ENCODE assay signal across 20 mouse cellular contexts in genomic region chr9:57951993-57952392, GRCm38 (mm10). TPM values are rescaled to one million over a fixed set of nuclear protein-coding genes. Genes with fewer than 3 reads are reported as not detected.
A peak's percentile ranks its signal among the peaks of the same experiment; 100 is the strongest.
DNase-seq lines count a peak whose midpoint lies in the region; ATAC-seq and TF ChIP-seq lines count a peak whose summit lies in the region.
"Had no signal": no experiment of that assay in that cellular context is flagged by ENCODE, and none has a peak within 500 bp of the region (broad histone marks: within the 10 kb centered on the region; RNA-seq: fewer than 3 reads in every experiment).

No protein-coding gene starts in this region.

- H3K9ac ChIP-seq in forebrain, embryonic 13.5 days = 0 out of 2 replicates have a peak overlapping the region, but pooled peaks have one; percentile 9
- H3K9ac ChIP-seq in forebrain, embryonic 14.5 days (ENCODE audit: low read length) = no peak overlapping the region
- H3K9ac ChIP-seq in hindbrain, embryonic 16.5 days (ENCODE audit: low read depth, low read length) = peak overlapping the region; percentile 27; the same call in 1 of the 2 replicates
- no peak overlapping the region for H3K9ac ChIP-seq in hindbrain, embryonic 13.5 days
- peak overlapping the region; percentile 89 for H3K9ac ChIP-seq in CH12.LX (ENCODE audit: insufficient read depth, low read depth)
- H3K9ac ChIP-seq in embryonic facial prominence, embryonic 13.5 days = peak overlapping the region; percentile 44; the same call in 1 of the 2 replicates
- H3K9ac ChIP-seq: hindbrain, embryonic 15.5 days had no signal

- peaks cover 30% of the 10 kb centered on the region for H3K4me1 ChIP-seq in forebrain, embryonic 13.5 days
- peaks cover 22% of the 10 kb centered on the region for H3K4me1 ChIP-seq in forebrain, embryonic 14.5 days (ENCODE audit: control insufficient read depth, insufficient read depth, low read length)
- peaks cover 25% of the 10 kb centered on the region for H3K4me1 ChIP-seq in hindbrain, embryonic 16.5 days (ENCODE audit: control insufficient read depth, insufficient read depth, low read depth, low read length)
- H3K4me1 ChIP-seq in hindbrain, embryonic 13.5 days (replicated peaks) = peaks cover 55% of the 10 kb centered on the region
- H3K4me1 ChIP-seq in CH12.LX (ENCODE audit: control insufficient read depth in 1 of 2, insufficient read depth in 2 of 2) = peaks cover 46 to 85% of the 10 kb centered on the region in 2 experiments
- H3K4me1 ChIP-seq in embryonic facial prominence, embryonic 13.5 days = peaks cover 45% of the 10 kb centered on the region

- 72% methylated on average over 6 of the region's 6 CpGs for WGBS in forebrain, embryonic 13.5 days
- 75% methylated on average over 6 of the region's 6 CpGs for WGBS in forebrain, embryonic 14.5 days
- 65% methylated on average over 6 of the region's 6 CpGs for WGBS in hindbrain, embryonic 16.5 days
- 60% methylated on average over 6 of the region's 6 CpGs for WGBS in hindbrain, embryonic 13.5 days
- 34% methylated on average over 6 of the region's 6 CpGs for WGBS in embryonic facial prominence, embryonic 13.5 days

- in situ Hi-C loops in CH12.LX (cut with MboI; ENCODE audit: low pct_ligation_motif_present, low pct_unique_long_range_greater_than_20kb, low sequenced_read_pairs) = no loop called here

- no peak for TF ChIP-seq CTCF in CH12.LX (conservative IDR thresholded peaks at IDR 0.05 in 1 of 2, IDR thresholded peaks at IDR 0.05 in 1 of 2; ENCODE audit: low read depth in 2 of 2, low read length in 2 of 2)

- no peak for TF ChIP-seq RAD21 in CH12.LX (IDR thresholded peaks at IDR 0.05; ENCODE audit: low read depth, low read length)

- no peak overlapping the region for H3K4me3 ChIP-seq in forebrain, embryonic 13.5 days
- no peak overlapping the region for H3K4me3 ChIP-seq in forebrain, embryonic 14.5 days (ENCODE audit: low read depth, low read length)
- H3K4me3 ChIP-seq in hindbrain, embryonic 16.5 days (ENCODE audit: low read length) = no peak overlapping the region
- H3K4me3 ChIP-seq in hindbrain, embryonic 13.5 days = no peak overlapping the region
- peak overlapping the region; percentile 52 to 64 (median 60) for H3K4me3 ChIP-seq in CH12.LX (replicated peaks in 1 of 3; ENCODE audit: low read depth in 2 of 3, low read length in 2 of 3, poor library complexity in 1 of 3)
- H3K4me3 ChIP-seq in embryonic facial prominence, embryonic 13.5 days = no peak overlapping the region
- H3K4me3 ChIP-seq: forebrain, embryonic 10.5 days; hindbrain, embryonic 15.5 days had no signal

- no peak overlapping the region for H3K27ac ChIP-seq in forebrain, embryonic 13.5 days
- no peak overlapping the region for H3K27ac ChIP-seq in forebrain, embryonic 14.5 days (ENCODE audit: low read depth, low read length)
- H3K27ac ChIP-seq in hindbrain, embryonic 16.5 days (ENCODE audit: low read depth, low read length) = no peak overlapping the region
- H3K27ac ChIP-seq in hindbrain, embryonic 13.5 days = no peak overlapping the region
- H3K27ac ChIP-seq in CH12.LX (ENCODE audit: insufficient read depth, low read depth) = peak overlapping the region; percentile 96
- H3K27ac ChIP-seq in embryonic facial prominence, embryonic 13.5 days = no peak overlapping the region
- H3K27ac ChIP-seq: forebrain, embryonic 10.5 days; hindbrain, embryonic 15.5 days had no signal

- no peak overlapping the region for H3K4me2 ChIP-seq in forebrain, embryonic 13.5 days
- H3K4me2 ChIP-seq in forebrain, embryonic 14.5 days (ENCODE audit: low read length) = no peak overlapping the region
- H3K4me2 ChIP-seq in hindbrain, embryonic 16.5 days (ENCODE audit: low read length) = no peak overlapping the region
- no peak overlapping the region for H3K4me2 ChIP-seq in hindbrain, embryonic 13.5 days
- peak overlapping the region; percentile 95 for H3K4me2 ChIP-seq in CH12.LX (ENCODE audit: insufficient read depth, low read depth, poor library complexity, severe bottlenecking)
- H3K4me2 ChIP-seq in embryonic facial prominence, embryonic 13.5 days = no peak overlapping the region
- H3K4me2 ChIP-seq: hindbrain, embryonic 15.5 days had no signal

- no peaks in the 10 kb centered on the region for H3K27me3 ChIP-seq in forebrain, embryonic 13.5 days
- no peaks in the 10 kb centered on the region for H3K27me3 ChIP-seq in forebrain, embryonic 14.5 days (replicated peaks; ENCODE audit: control insufficient read depth, insufficient read depth, low read length)
- no peaks in the 10 kb centered on the region for H3K27me3 ChIP-seq in hindbrain, embryonic 16.5 days (replicated peaks; ENCODE audit: control insufficient read depth, insufficient read depth, low read length)
- H3K27me3 ChIP-seq in hindbrain, embryonic 13.5 days = no peaks in the 10 kb centered on the region
- H3K27me3 ChIP-seq in CH12.LX (replicated peaks) = no peaks in the 10 kb centered on the region
- H3K27me3 ChIP-seq in embryonic facial prominence, embryonic 13.5 days = peaks cover 27% of the 10 kb centered on the region
- H3K27me3 ChIP-seq: hindbrain, embryonic 15.5 days; Patski had no signal

- dilution Hi-C loops in CH12.LX (cut with MboI; ENCODE audit: extremely low pct_ligation_motif_present, extremely low pct_unique_long_range_greater_than_20kb, low sequenced_read_pairs) = no loop called here

- DNase-seq in forebrain, embryonic 14.5 days (ENCODE audit: low spot score) = no peak
- DNase-seq in CH12.LX (ENCODE audit: extremely low read depth) = no peak
- DNase-seq: B cell, adult 2 months; cerebellum, adult 11-12 months; kidney, adult 2 months; kidney, postnatal 36 days; lung, adult 18-20 months; retina, postnatal 1 day; thymus, adult 2 months had no signal

- no peak; the same call in 1 of the 2 replicates for TF ChIP-seq POLR2A in CH12.LX (IDR thresholded peaks at IDR 0.05; ENCODE audit: low read depth, low read length)

- no peak for TF ChIP-seq EP300 in CH12.LX (IDR thresholded peaks at IDR 0.05; ENCODE audit: low read length)

- H3K9me3 ChIP-seq in forebrain, embryonic 13.5 days (replicated peaks) = no peaks in the 10 kb centered on the region
- H3K9me3 ChIP-seq in forebrain, embryonic 14.5 days (replicated peaks; ENCODE audit: control insufficient read depth, low read length) = no peaks in the 10 kb centered on the region
- H3K9me3 ChIP-seq in hindbrain, embryonic 16.5 days (ENCODE audit: control insufficient read depth, low read length) = no peaks in the 10 kb centered on the region
- H3K9me3 ChIP-seq in hindbrain, embryonic 13.5 days = no peaks in the 10 kb centered on the region
- no peaks in the 10 kb centered on the region for H3K9me3 ChIP-seq in CH12.LX (replicated peaks; ENCODE audit: low read length)
- H3K9me3 ChIP-seq in embryonic facial prominence, embryonic 13.5 days = no peaks in the 10 kb centered on the region
- H3K9me3 ChIP-seq: forebrain, embryonic 10.5 days; hindbrain, embryonic 15.5 days had no signal

- peaks cover 24% of the 10 kb centered on the region for H3K36me3 ChIP-seq in forebrain, embryonic 13.5 days (ENCODE audit: poor library complexity, severe bottlenecking)
- peaks cover 19% of the 10 kb centered on the region; the same call in 1 of the 2 replicates for H3K36me3 ChIP-seq in forebrain, embryonic 14.5 days (ENCODE audit: control insufficient read depth, insufficient read depth, low read length)
- peaks cover 13% of the 10 kb centered on the region for H3K36me3 ChIP-seq in hindbrain, embryonic 16.5 days (ENCODE audit: control insufficient read depth, insufficient read depth, low read length)
- H3K36me3 ChIP-seq in hindbrain, embryonic 13.5 days = peaks cover 27% of the 10 kb centered on the region
- peaks cover 70 to 96% of the 10 kb centered on the region in 2 experiments for H3K36me3 ChIP-seq in CH12.LX (replicated peaks in 1 of 2; ENCODE audit: control insufficient read depth in 1 of 2, insufficient read depth in 1 of 2, low read length in 1 of 2)
- H3K36me3 ChIP-seq in embryonic facial prominence, embryonic 13.5 days = no peaks in the 10 kb centered on the region
- H3K36me3 ChIP-seq: forebrain, embryonic 10.5 days had no signal

- H3K79me2 ChIP-seq in CH12.LX (replicated peaks; ENCODE audit: control insufficient read depth, extremely low read depth, insufficient read depth, poor library complexity, severe bottlenecking) = peaks cover 98% of the 10 kb centered on the region

- ATAC-seq in forebrain, embryonic 13.5 days = no peak
- ATAC-seq in forebrain, embryonic 14.5 days = no peak
- no peak for ATAC-seq in hindbrain, embryonic 16.5 days
- no peak for ATAC-seq in hindbrain, embryonic 13.5 days (ENCODE audit: low FRiP score)
- no peak for ATAC-seq in embryonic facial prominence, embryonic 13.5 days (ENCODE audit: insufficient number of reproducible peaks, insufficient read depth, low FRiP score, low TSS enrichment, low read depth)
- no peak for ATAC-seq in inflammation-experienced regulatory T-cells, adult 6 months
- ATAC-seq: activated CD4-positive, CD25-positive, alpha-beta regulatory T cell, adult 4 months; Patski had no signal

RNA-seq across cellular contexts. Expression of gene Sema7a, which starts 12.1 kb away (rescaled TPM):
- polyA plus RNA-seq in forebrain, embryonic 13.5 days (2015; fragmentation: Nextera tagmentation; extraction: Ambion mirVana) = 1.1 and 2.2 TPM in 2 replicates
- polyA plus RNA-seq in forebrain, embryonic 14.5 days (2014; fragmentation: Nextera tagmentation; extraction: Ambion mirVana) = 3.6 and 6.2 TPM in 2 replicates
- 2.1 and 2.9 TPM in 2 replicates for polyA plus RNA-seq in hindbrain, embryonic 16.5 days (2015; fragmentation: Nextera tagmentation; extraction: Ambion mirVana)
- polyA plus RNA-seq in hindbrain, embryonic 13.5 days (2015; fragmentation: Nextera tagmentation; extraction: Ambion mirVana) = 2.9 and 4.2 TPM in 2 replicates
- total RNA-seq in CH12.LX (2012; rRNA removed) (113 and 181 TPM in 2 replicates), CH12.LX (2014; rRNA removed) (78.2 and 88.6 TPM in 2 replicates)
- 81.9 and 89.4 TPM in 2 replicates for polyA plus RNA-seq in CH12.LX (2012; ENCODE audit: insufficient read length, low read depth)
- 0.55 and 1.0 TPM in 2 replicates for polyA plus RNA-seq in embryonic facial prominence, embryonic 13.5 days (2015; fragmentation: Nextera tagmentation; extraction: Ambion mirVana)
- 1 to 10 TPM in 1 of 3 experiments, not detected in 2; 1.8 TPM for polyA plus RNA-seq in inflammation-experienced regulatory T-cells, adult 6 months (2017; shearing (Covaris generic))
- total RNA-seq: megakaryocyte-erythroid progenitor cell, adult 5-6 weeks had no signal

RNA-seq across cellular contexts. Expression of gene Ubl7, which starts 41.2 kb away (rescaled TPM):
- 164 and 165 TPM in 2 replicates for polyA plus RNA-seq in forebrain, embryonic 13.5 days (2015; fragmentation: Nextera tagmentation; extraction: Ambion mirVana)
- 144 and 166 TPM in 2 replicates for polyA plus RNA-seq in forebrain, embryonic 14.5 days (2014; fragmentation: Nextera tagmentation; extraction: Ambion mirVana)
- polyA plus RNA-seq in hindbrain, embryonic 16.5 days (2015; fragmentation: Nextera tagmentation; extraction: Ambion mirVana) = 169 and 177 TPM in 2 replicates
- polyA plus RNA-seq in hindbrain, embryonic 13.5 days (2015; fragmentation: Nextera tagmentation; extraction: Ambion mirVana) = 165 and 173 TPM in 2 replicates
- total RNA-seq in CH12.LX (2012; rRNA removed) = 31.2 and 37.3 TPM in 2 replicates
- total RNA-seq in CH12.LX (2014; rRNA removed) = 19.9 and 24.7 TPM in 2 replicates
- 73.3 and 81.1 TPM in 2 replicates for polyA plus RNA-seq in CH12.LX (2012; ENCODE audit: insufficient read length, low read depth)
- 111 and 120 TPM in 2 replicates for polyA plus RNA-seq in embryonic facial prominence, embryonic 13.5 days (2015; fragmentation: Nextera tagmentation; extraction: Ambion mirVana)
- polyA plus RNA-seq in inflammation-experienced regulatory T-cells, adult 6 months (2017; shearing (Covaris generic)) = 100 to 1,000 TPM; 113 to 167 (median 131) TPM

RNA-seq across cellular contexts. Expression of gene Cyp11a1, which starts 54.2 kb away (rescaled TPM):
- 0.23 and 0.65 TPM in 2 replicates for polyA plus RNA-seq in forebrain, embryonic 13.5 days (2015; fragmentation: Nextera tagmentation; extraction: Ambion mirVana)
- 0.15 and 0.54 TPM in 2 replicates for polyA plus RNA-seq in forebrain, embryonic 14.5 days (2014; fragmentation: Nextera tagmentation; extraction: Ambion mirVana)
- 1.7 and 2.4 TPM in 2 replicates for polyA plus RNA-seq in hindbrain, embryonic 16.5 days (2015; fragmentation: Nextera tagmentation; extraction: Ambion mirVana)
- 0.31 and 0.57 TPM in 2 replicates for polyA plus RNA-seq in hindbrain, embryonic 13.5 days (2015; fragmentation: Nextera tagmentation; extraction: Ambion mirVana)
- total RNA-seq in CH12.LX (2012; rRNA removed) (2.6 and 4.6 TPM in 2 replicates), CH12.LX (2014; rRNA removed) (8.3 and 9.0 TPM in 2 replicates)
- 12.1 and 12.8 TPM in 2 replicates for polyA plus RNA-seq in CH12.LX (2012; ENCODE audit: insufficient read length, low read depth)
- 0.77 and 1.0 TPM in 2 replicates for polyA plus RNA-seq in embryonic facial prominence, embryonic 13.5 days (2015; fragmentation: Nextera tagmentation; extraction: Ambion mirVana)
- under 1 TPM in 1 of 3 experiments, not detected in 2; 0.12 TPM for polyA plus RNA-seq in inflammation-experienced regulatory T-cells, adult 6 months (2017; shearing (Covaris generic))
- total RNA-seq: liver, adult 2 months; megakaryocyte-erythroid progenitor cell, adult 5-6 weeks had no signal
- polyA plus RNA-seq: activated CD4-positive, CD25-positive, alpha-beta regulatory T cell, adult 4 months; forebrain, embryonic 10.5 days; liver, adult 2 months had no signal

Comparison
In these comparisons a context has a peak if more than half of its experiments do, and no peak if none do; other contexts are left out.
1. H3K9ac ChIP-seq: peak in forebrain, embryonic 13.5 days (single experiment), hindbrain, embryonic 16.5 days (single experiment), CH12.LX (single experiment) and embryonic facial prominence, embryonic 13.5 days (single experiment); none in forebrain, embryonic 14.5 days (single experiment) and hindbrain, embryonic 13.5 days (single experiment).
2. H3K4me3 ChIP-seq: peak in CH12.LX (3 of 3); none in forebrain, embryonic 13.5 days (single experiment), forebrain, embryonic 14.5 days (single experiment), hindbrain, embryonic 16.5 days (single experiment), hindbrain, embryonic 13.5 days (single experiment) and embryonic facial prominence, embryonic 13.5 days (single experiment).
3. RNA of gene Sema7a, which starts 12.1 kb away (polyA plus RNA-seq): 81.9 to 89.4 TPM in CH12.LX; 2.9 to 4.2 TPM in hindbrain, embryonic 13.5 days, 3.6 to 6.2 TPM in forebrain, embryonic 14.5 days, 2.1 to 2.9 TPM in hindbrain, embryonic 16.5 days, 1.1 to 2.2 TPM in forebrain, embryonic 13.5 days, 0.55 to 1.0 TPM in embryonic facial prominence, embryonic 13.5 days and 1.8 TPM in inflammation-experienced regulatory T-cells, adult 6 months; every median in the first group is over 10 times any median in the second.